Mouse (Mus musculus): ENCODE data around the gene Gm10392. TPM values are rescaled to one million over a fixed set of nuclear protein-coding genes. Genes with fewer than 3 reads are reported as not detected.

Gene Gm10392
- polyA plus RNA-seq, 2 experiments = not detected

- peaks cover 10% of the 10 kb centered on the region for H3K27me3 ChIP-seq (ENCODE audit: control insufficient read depth, insufficient read depth, low read length)
- peaks cover 7 to 29% of the 10 kb centered on the region in 2 experiments; a peak in 3 of 4 replicates for H3K4me1 ChIP-seq (replicated peaks; ENCODE audit: control insufficient read depth in 2 of 2, insufficient read depth in 2 of 2, low read length in 1 of 2)
- no peak for ATAC-seq (ENCODE audit: insufficient read depth)
- DNase-seq (ENCODE audit: low read depth in 3 of 3, low spot score in 3 of 3) = no peak
- no peaks in the 10 kb centered on the region for H3K9me3 ChIP-seq (ENCODE audit: control insufficient read depth, low read length)
- H3K36me3 ChIP-seq (replicated peaks; ENCODE audit: control insufficient read depth, insufficient read depth, low read depth) = no peaks in the 10 kb centered on the region; the same call in 1 of the 2 replicates
- 70% methylated on average over 6 of the region's 6 CpGs for WGBS (ENCODE audit: insufficient replicate concordance)
- H3K9ac ChIP-seq (replicated peaks) = no peak overlapping the region
- H3K27ac ChIP-seq = no peak overlapping the region
- peak overlapping the region; percentile 82 for H3K4me2 ChIP-seq (ENCODE audit: low read depth)
- TF ChIP-seq EP300 (IDR thresholded peaks at IDR 0.05; ENCODE audit: low read depth) (no peak), CTCF (IDR thresholded peaks at IDR 0.05; ENCODE audit: low read depth) (no peak)
- no peak overlapping the region for H3K4me3 ChIP-seq (ENCODE audit: insufficient read depth in 1 of 2, low read depth in 2 of 2, low read length in 2 of 2)
These were observed 24.2 kb downstream of the Gm10392 start for GRCm38 (mm10) chr11:77494782-77495181.

DNA sequence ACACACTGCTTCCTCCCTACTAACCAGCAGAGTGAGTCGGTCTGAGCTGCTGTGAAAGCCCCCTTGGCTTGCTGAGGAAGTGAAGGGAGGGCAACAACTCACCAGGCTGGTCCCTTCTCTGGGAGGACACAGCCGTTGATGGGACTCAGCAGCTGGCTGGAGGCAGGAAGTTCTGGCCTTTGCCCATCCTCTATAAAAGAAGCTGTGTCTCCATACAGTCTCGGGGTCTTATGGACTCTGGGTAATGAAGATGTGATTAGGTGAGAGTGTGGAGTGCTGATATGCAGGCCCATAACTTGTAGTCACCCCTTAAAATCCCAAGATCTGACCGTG lies 24.7 kb downstream of the Gm10392 start:
- no peak for ATAC-seq (ENCODE audit: insufficient read depth)
- H3K27ac ChIP-seq = no peak overlapping the region
- no peak overlapping the region for H3K9ac ChIP-seq (replicated peaks)
- peaks cover 7 to 29% of the 10 kb centered on the region in 2 experiments; a peak in 3 of 4 replicates for H3K4me1 ChIP-seq (replicated peaks; ENCODE audit: control insufficient read depth in 2 of 2, insufficient read depth in 2 of 2, low read length in 1 of 2)
- H3K27me3 ChIP-seq (ENCODE audit: control insufficient read depth, insufficient read depth, low read length) = peaks cover 14% of the 10 kb centered on the region
- DNase-seq (ENCODE audit: low read depth in 3 of 3, low spot score in 3 of 3) = no peak
- H3K4me3 ChIP-seq (ENCODE audit: insufficient read depth in 1 of 2, low read depth in 2 of 2, low read length in 2 of 2) = peak overlapping the region; percentile 55 to 82
- no peaks in the 10 kb centered on the region for H3K36me3 ChIP-seq (replicated peaks; ENCODE audit: control insufficient read depth, insufficient read depth, low read depth)
- WGBS (ENCODE audit: insufficient replicate concordance) = 18% methylated on average over 4 of the region's 4 CpGs
- H3K9me3 ChIP-seq (ENCODE audit: control insufficient read depth, low read length) = no peaks in the 10 kb centered on the region
- TF ChIP-seq EP300 (IDR thresholded peaks at IDR 0.05; ENCODE audit: low read depth) (no peak), CTCF (IDR thresholded peaks at IDR 0.05; ENCODE audit: low read depth) (no peak)
- peak overlapping the region; percentile 82 for H3K4me2 ChIP-seq (ENCODE audit: low read depth)

DNA sequence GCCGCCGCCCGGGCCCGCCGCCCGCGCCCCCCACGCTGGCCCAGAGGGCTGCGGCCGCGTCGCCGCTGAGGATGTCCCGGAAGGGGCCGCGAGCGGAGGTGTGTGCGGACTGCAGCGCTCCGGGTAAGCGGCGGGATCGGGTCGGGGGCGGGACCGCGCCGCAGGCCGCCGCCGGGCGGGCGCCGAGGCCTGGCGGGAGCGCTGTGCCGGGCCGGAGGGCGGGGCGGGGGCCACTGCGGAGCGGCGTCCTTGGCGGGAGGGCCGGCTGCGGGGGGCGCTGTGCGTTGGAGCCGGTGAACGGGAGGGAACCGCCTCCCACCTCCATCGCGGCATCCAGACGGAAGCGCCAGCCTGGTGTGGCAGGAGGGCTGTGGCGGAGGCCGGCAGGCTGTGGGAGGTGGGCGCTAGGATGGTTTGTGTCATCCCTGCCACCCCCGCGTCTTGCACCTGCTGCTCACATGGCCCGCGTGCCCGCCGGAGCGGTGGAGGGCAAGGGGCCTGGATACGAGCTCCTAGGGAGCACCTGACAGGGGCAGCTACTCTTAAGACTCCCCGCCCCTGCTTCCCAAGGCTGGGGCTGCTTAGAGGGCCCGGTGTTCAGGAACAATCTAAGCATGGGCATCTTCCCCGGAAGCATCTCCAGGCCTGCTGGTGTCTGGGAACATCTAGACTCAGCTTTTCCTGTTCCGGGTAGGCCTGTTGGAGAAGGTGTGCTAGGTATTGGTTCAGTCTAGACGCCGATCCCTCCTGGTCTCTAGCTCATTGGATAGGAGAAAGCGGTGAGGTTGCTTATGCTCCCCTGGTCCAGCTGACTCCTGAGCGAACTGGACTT lies 25.3 kb downstream of the Gm10392 start, which contains the start of gene Git1:
Gene Git1, plus strand, starts transcription at position 51 of the 832 bp plus-strand sequence.
- DNase-seq (ENCODE audit: low read depth in 3 of 3, low spot score in 3 of 3) = no peak
- under 1% methylated on average over 67 of the region's 74 CpGs for WGBS (ENCODE audit: insufficient replicate concordance)
- Histone ChIP-seq H3K27me3 (ENCODE audit: control insufficient read depth, insufficient read depth, low read length) (peaks cover 19% of the 10 kb centered on the region), H3K9me3 (ENCODE audit: control insufficient read depth, low read length) (no peaks in the 10 kb centered on the region), H3K4me2 (ENCODE audit: low read depth) (peak within 1 kb of the TSS; percentile 82), H3K4me3 (ENCODE audit: insufficient read depth in 1 of 2, low read depth in 2 of 2, low read length in 2 of 2) (peak within 1 kb of the TSS; percentile 62 to 82), H3K36me3 (replicated peaks; ENCODE audit: control insufficient read depth, insufficient read depth, low read depth) (no peaks in the 10 kb centered on the region), H3K27ac (peak within 1 kb of the TSS; percentile 35), H3K9ac (replicated peaks) (peak within 1 kb of the TSS; percentile 71), H3K4me1 (replicated peaks; ENCODE audit: control insufficient read depth in 2 of 2, insufficient read depth in 2 of 2, low read length in 1 of 2) (peaks cover 7 to 32% of the 10 kb centered on the region in 2 experiments; a peak in 3 of 4 replicates)
- TF ChIP-seq EP300 (IDR thresholded peaks at IDR 0.05; ENCODE audit: low read depth) = no peak
- ATAC-seq (ENCODE audit: insufficient read depth) = peak; percentile 19; the same call in 1 of the 2 replicates

DNA sequence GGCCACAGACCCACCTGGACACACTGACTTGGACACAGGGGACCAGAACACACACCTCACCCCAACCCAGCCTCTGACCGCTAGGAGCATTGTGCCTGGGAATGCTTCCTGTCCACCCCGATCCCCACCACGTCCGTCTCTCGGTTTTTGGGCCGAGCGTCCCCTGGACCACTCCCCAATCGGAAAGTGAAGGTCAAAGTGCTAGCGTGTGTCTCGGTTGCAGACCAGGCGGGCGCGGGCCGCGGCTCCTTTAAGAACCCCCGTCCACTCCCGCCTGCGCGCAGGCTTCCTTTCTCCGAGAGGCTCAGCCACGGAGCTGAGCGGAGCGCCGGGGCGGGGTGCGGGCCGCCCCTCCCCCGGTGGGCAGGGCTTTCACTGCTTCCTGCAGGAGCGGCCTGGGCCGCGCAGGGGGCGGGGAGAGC lies 26.1 kb downstream of the Gm10392 start:
- ATAC-seq (ENCODE audit: insufficient read depth) = peak; percentile 81
- no peaks in the 10 kb centered on the region for H3K36me3 ChIP-seq (replicated peaks; ENCODE audit: control insufficient read depth, insufficient read depth, low read depth)
- peak overlapping the region; percentile 35 for H3K27ac ChIP-seq
- H3K9me3 ChIP-seq (ENCODE audit: control insufficient read depth, low read length) = no peaks in the 10 kb centered on the region
- peak overlapping the region; percentile 82 for H3K4me2 ChIP-seq (ENCODE audit: low read depth)
- H3K27me3 ChIP-seq (ENCODE audit: control insufficient read depth, insufficient read depth, low read length) = peaks cover 25% of the 10 kb centered on the region
- no peak for TF ChIP-seq EP300 (IDR thresholded peaks at IDR 0.05; ENCODE audit: low read depth)
- peak; percentile 45 for TF ChIP-seq CTCF (IDR thresholded peaks at IDR 0.05; ENCODE audit: low read depth)
- peak; percentile 78 to 82 (median 79) for DNase-seq (ENCODE audit: low read depth in 3 of 3, low spot score in 3 of 3)
- H3K4me1 ChIP-seq (replicated peaks; ENCODE audit: control insufficient read depth in 2 of 2, insufficient read depth in 2 of 2, low read length in 1 of 2) = peaks cover 7 to 32% of the 10 kb centered on the region in 2 experiments; a peak in 3 of 4 replicates
- H3K9ac ChIP-seq (replicated peaks) = peak overlapping the region; percentile 71
- WGBS (ENCODE audit: insufficient replicate concordance) = 0% methylated on average over 30 of the region's 32 CpGs
- H3K4me3 ChIP-seq (ENCODE audit: insufficient read depth in 1 of 2, low read depth in 2 of 2, low read length in 2 of 2) = peak overlapping the region; percentile 62 to 82

DNA sequence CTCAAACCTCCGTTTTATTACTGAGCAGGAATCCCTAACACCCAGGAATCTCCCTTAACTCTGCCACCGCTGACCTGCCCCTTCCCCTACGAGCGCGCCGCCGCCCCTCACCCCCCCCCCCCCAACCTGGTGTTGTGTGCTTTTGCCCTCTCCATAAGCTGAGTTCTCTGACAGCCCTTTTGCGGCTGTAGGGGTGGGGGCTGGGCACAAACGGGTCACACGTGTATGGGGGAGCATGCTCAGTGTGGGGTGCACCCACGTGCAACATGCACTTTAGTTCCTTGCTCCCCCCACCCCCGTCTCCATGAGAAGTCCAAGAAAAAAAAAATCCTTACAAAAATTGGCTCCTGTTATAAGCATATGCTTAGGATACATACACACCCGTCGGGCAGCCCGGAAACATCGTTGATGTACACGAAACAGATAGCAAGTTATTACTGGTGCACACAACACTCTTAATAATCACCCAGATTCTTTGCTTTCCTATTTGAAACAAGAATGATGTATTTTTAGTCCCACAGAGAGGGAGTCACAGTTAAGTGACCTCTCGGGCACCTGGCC lies 26.6 kb downstream of the Gm10392 start:
- DNase-seq (ENCODE audit: low read depth in 3 of 3, low spot score in 3 of 3) = no peak

More for the DNA sequence above, 26.6 kb downstream of the Gm10392 start:
- ATAC-seq (ENCODE audit: insufficient read depth) = peak; percentile 3; the same call in 1 of the 2 replicates
- no peaks in the 10 kb centered on the region for H3K36me3 ChIP-seq (replicated peaks; ENCODE audit: control insufficient read depth, insufficient read depth, low read depth)
- peak overlapping the region; percentile 71 for H3K9ac ChIP-seq (replicated peaks)
- peak overlapping the region; percentile 82 for H3K4me2 ChIP-seq (ENCODE audit: low read depth)
- peaks cover 7 to 32% of the 10 kb centered on the region in 2 experiments; a peak in 3 of 4 replicates for H3K4me1 ChIP-seq (replicated peaks; ENCODE audit: control insufficient read depth in 2 of 2, insufficient read depth in 2 of 2, low read length in 1 of 2)
- H3K27me3 ChIP-seq (ENCODE audit: control insufficient read depth, insufficient read depth, low read length) = peaks cover 25% of the 10 kb centered on the region
- H3K27ac ChIP-seq = peak overlapping the region; percentile 12
- TF ChIP-seq CTCF (IDR thresholded peaks at IDR 0.05; ENCODE audit: low read depth) = no peak
- TF ChIP-seq EP300 (IDR thresholded peaks at IDR 0.05; ENCODE audit: low read depth) = no peak
- peak overlapping the region; percentile 62 to 82 for H3K4me3 ChIP-seq (ENCODE audit: insufficient read depth in 1 of 2, low read depth in 2 of 2, low read length in 2 of 2)
- H3K9me3 ChIP-seq (ENCODE audit: control insufficient read depth, low read length) = no peaks in the 10 kb centered on the region
- WGBS (ENCODE audit: insufficient replicate concordance) = 0% methylated on average over 17 of the region's 18 CpGs
